Mouse (Mus musculus): ENCODE data around the gene Sppl2c.

- TF ChIP-seq CTCF (IDR thresholded peaks at IDR 0.05; ENCODE audit: low read depth): no peak
- TF ChIP-seq EP300 (IDR thresholded peaks at IDR 0.05; ENCODE audit: low read depth): no peak
Measured at GRCm38 (mm10) chr11:104223301-104223700, 37.2 kb downstream of the Sppl2c start.

Data from liver, embryonic 14.5 days (tissue).